Mouse (Mus musculus) heart, embryonic 10.5 days (tissue): ENCODE results near the gene Mycn. TPM values are rescaled to one million over a fixed set of nuclear protein-coding genes. Genes with fewer than 3 reads are reported as not detected.

Experiments used
- DNase-seq: peaks from one replicate; pipeline ENCODE4 v3.0.0-alpha.2; 2017; ENCODE audit warnings: low spot score
- H3K27ac ChIP-seq: fragments of 300-500 bp; sonication (generic); 2 replicates; pipeline ENCODE4 v1.5.1; 2016; ENCODE audit warnings: mild to moderate bottlenecking
- H3K27me3 ChIP-seq: fragments of 300-500 bp; sonication (generic); 2 replicates; pipeline ENCODE4 v1.6.1; 2016; ENCODE audit warnings: mild to moderate bottlenecking; ENCODE audit not compliant: poor library complexity, insufficient read depth, severe bottlenecking
- H3K36me3 ChIP-seq: fragments of 300-500 bp; sonication (generic); 2 replicates; pipeline ENCODE4 v1.6.1; 2016; ENCODE audit warnings: mild to moderate bottlenecking, moderate library complexity
- H3K4me1 ChIP-seq: fragments of 300-500 bp; sonication (generic); 2 replicates; pipeline ENCODE4 v1.6.1; 2016; ENCODE audit warnings: mild to moderate bottlenecking
- H3K4me3 ChIP-seq: fragments of 300-500 bp; sonication (generic); 2 replicates; pipeline ENCODE4 v1.5.1; 2016; ENCODE audit warnings: mild to moderate bottlenecking, moderate library complexity
- H3K9me3 ChIP-seq: fragments of 300-500 bp; sonication (generic); 2 replicates; pipeline ENCODE4 v1.6.1; 2016; ENCODE audit warnings: mild to moderate bottlenecking, moderate library complexity
- WGBS: fragments of 180-500 bp; shearing (Covaris S2); methylation state at CpG from one replicate; pipeline ENCODE4 v1.1.7; 2016; 5-methylcytosine and 5-hydroxymethylcytosine counted together
- polyA plus RNA-seq: library from polyadenylated mRNA; unstranded; fragments of >200 nt; fragmentation: Nextera tagmentation; extraction: Ambion mirVana; gene quantifications from 2 replicates; pipeline ENCODE4 v1.2.1, GENCODE M21; 2016

Mycn gene
- 89.4 and 93.9 TPM in 2 replicates for polyA plus RNA-seq

DNA sequence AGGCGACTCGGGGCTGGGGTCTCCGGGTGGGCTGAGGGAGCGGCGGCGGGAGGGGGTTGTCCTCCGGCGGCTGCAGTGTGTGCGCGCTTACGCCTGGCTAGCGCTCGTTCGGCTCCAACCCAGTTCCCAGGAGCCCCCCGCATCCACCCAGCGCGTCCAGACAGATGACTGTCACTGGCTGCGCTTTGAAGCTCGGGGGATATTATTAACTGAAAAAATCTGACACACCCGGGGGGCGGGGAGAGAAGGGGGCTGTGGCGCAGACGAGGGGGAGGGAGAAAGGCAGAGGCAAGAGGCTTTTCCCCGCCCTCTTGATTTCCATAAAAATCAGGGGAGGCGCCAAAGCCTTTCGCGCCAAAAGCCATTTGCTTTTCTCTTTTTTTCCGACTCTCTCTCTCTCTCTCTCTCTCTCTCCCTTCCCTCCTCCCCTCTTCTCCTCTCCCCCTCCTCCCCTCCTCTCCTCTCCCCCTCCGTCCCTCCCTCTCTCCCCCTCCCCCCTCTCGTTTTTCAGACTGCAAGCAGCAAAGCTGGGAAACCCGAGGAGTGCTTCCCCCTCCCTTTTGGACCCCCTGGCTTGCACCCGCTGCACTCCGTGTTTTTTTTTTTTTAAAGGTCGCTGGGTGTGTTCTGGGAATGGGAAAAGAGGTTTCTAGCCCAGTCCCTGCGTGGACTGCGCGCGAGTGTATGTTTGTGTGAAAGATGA lies at the start of gene Mycn:
TSS of gene Mycn (minus strand) at position 254 of the 703 bp plus-strand sequence.
- no peaks in the 10 kb centered on the region for H3K9me3 ChIP-seq
- peak within 1 kb of the TSS; percentile 85 for H3K4me3 ChIP-seq
- H3K36me3 ChIP-seq: peaks cover 26% of the 10 kb centered on the region
- peak; percentile 93 for DNase-seq
- H3K4me1 ChIP-seq: peaks cover 36% of the 10 kb centered on the region
- H3K27ac ChIP-seq: peak within 1 kb of the TSS; percentile 97
- 1% methylated on average over 36 of the region's 38 CpGs for WGBS
- H3K27me3 ChIP-seq: no peaks in the 10 kb centered on the region

DNA sequence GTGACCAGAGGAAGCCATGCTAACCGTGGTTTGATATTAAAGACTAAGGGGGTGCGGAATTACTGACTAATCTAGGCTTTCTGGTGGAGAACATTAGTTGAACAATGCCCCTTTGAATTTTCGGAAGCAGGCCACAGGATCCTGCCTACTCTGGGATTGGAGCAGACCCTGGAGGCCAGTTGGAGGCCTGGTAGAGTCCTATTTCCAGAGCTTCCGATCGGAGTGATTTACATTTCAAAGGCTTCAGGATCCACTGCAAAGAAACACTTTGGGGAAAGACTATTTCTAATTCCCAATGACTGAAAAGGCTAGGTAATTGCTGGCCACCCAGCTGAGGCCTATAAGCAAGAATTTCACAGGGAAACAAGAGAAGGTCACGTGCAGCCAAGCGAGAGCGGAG lies 45.7 kb upstream of the Mycn start:
- DNase-seq: peak; percentile 41
- no peak overlapping the region for H3K4me3 ChIP-seq
- H3K9me3 ChIP-seq: no peaks in the 10 kb centered on the region
- no peaks in the 10 kb centered on the region for H3K27me3 ChIP-seq
- no peak overlapping the region for H3K27ac ChIP-seq
- H3K4me1 ChIP-seq: peaks cover 10% of the 10 kb centered on the region
- WGBS: 80% methylated on average over 8 of the region's 8 CpGs
- no peaks in the 10 kb centered on the region for H3K36me3 ChIP-seq

DNA sequence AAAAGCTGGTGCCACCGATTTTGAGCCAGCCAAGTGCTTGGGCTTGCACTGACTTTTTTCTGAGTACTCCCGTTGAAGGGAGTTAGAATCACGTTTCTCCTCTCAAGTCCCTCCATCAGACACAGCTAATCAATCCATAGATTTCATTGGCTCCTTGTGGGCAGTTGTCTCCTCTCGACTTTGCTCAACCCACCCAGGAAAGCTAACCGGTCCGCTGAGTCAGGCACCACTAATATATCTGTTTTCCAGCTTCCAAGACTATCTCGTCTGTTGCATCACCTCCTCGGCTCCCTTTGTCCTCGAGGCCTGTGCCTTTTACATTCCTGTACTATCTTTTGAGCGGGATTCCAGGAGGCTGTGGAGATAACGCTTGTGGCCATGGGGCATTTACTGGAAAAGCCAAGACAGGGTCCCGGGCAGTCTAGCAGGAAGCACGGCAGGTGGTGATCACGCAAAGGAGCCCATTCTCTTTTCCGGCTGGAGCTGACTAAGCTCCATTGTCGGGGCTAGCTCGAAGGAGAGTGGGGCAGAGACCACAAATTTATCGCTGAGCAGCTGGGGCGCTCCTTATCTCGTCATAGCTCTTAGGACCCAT lies 45.0 kb upstream of the Mycn start:
- H3K4me3 ChIP-seq: 0 out of 2 replicates have a peak overlapping the region, but pooled peaks have one; percentile 6
- no peaks in the 10 kb centered on the region for H3K36me3 ChIP-seq
- H3K27me3 ChIP-seq: no peaks in the 10 kb centered on the region
- H3K9me3 ChIP-seq: no peaks in the 10 kb centered on the region
- H3K27ac ChIP-seq: peak overlapping the region; percentile 49
- DNase-seq: peak; percentile 69
- WGBS: 25% methylated on average over 20 of the region's 20 CpGs
- H3K4me1 ChIP-seq: peaks cover 10% of the 10 kb centered on the region

DNA sequence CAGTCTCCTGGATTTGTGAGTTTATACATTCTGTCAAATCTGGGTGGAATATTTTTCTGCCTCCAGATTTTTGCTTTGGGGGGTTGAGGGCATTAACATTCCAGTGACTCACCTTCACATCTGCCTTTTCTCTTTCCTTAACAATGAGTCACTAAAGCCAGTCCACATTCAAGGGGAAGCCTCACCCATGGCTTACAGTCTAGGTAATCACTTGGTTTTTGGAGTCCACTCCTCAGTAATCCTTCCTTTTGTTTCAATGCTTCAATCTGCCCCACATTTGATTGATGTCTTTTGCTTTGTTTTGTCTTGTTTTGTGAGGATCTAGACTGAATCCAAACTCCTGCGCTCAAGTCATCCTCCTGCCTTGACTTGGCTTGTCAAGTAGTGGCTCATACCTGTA lies 41.3 kb upstream of the Mycn start:
- Histone ChIP-seq H3K4me1 (peaks cover 10% of the 10 kb centered on the region), H3K9me3 (no peaks in the 10 kb centered on the region), H3K27ac (no peak overlapping the region), H3K4me3 (no peak overlapping the region), H3K27me3 (no peaks in the 10 kb centered on the region), H3K36me3 (no peaks in the 10 kb centered on the region)
- WGBS: 78% methylated on average over 1 of the region's 1 CpGs
- DNase-seq: peak; percentile 10

DNA sequence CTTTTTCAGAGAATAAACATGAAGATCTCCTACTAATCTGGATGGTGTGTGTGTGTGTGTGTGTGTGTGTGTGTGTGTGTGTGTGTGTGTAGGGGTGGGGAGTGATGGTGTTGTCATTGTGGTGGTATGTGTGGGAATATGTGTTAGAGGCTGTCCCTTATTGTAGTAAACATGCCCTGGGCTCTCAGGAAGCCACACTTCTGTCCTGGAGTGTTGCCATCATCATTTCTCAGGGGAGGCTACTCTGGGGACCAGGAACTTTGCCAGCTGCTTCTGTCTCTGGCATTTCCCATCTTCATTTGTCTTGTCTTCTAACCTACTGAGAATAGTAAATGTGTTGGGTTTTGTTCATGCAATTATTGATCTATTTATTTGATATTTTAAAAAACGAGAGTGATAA lies 33.7 kb upstream of the Mycn start:
- 0 out of 2 replicates have a peak, but pooled peaks cover 10% of the 10 kb centered on the region for H3K4me1 ChIP-seq
- no peaks in the 10 kb centered on the region for H3K9me3 ChIP-seq
- no peaks in the 10 kb centered on the region for H3K27me3 ChIP-seq
- WGBS: 80% methylated on average over 1 of the region's 1 CpGs
- H3K27ac ChIP-seq: no peak overlapping the region
- no peak for DNase-seq
- H3K36me3 ChIP-seq: no peaks in the 10 kb centered on the region
- H3K4me3 ChIP-seq: no peak overlapping the region

DNA sequence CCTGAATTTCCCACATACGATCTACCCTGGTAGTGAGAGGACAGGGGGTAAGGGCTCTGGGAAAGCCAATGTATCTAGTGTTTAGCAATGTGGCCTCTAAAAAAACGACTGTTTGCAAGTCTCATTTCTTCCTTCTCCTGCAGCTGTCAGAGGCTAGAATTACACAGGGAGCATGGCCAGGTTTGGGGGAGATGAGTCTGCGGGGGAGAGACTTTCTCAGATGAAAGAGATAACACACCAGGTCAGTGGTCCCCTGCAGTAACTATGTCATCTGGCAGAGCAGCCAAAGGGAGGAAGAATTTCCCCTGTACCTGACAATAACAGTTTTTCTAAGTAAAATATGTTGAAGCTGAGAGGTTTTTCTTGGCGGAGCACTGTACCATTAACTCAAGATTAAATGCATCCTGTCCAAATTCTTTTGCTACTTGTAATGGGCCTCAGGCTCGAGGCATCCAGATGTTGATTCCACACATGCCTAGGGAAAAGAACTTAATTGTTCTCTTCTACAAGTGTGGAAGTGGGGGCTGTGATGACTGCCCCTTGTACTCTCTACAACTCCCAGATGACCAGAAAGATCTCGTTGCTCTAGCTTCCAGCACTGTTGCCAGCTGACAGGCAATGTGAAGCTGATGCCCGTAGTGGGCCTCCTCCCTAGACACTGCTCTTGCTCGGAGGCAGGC lies 31.2 kb upstream of the Mycn start:
- no peak overlapping the region for H3K4me3 ChIP-seq
- H3K9me3 ChIP-seq: no peaks in the 10 kb centered on the region
- H3K4me1 ChIP-seq: 0 out of 2 replicates have a peak, but pooled peaks cover 10% of the 10 kb centered on the region
- peak overlapping the region; percentile 52; the same call in 1 of the 2 replicates for H3K27ac ChIP-seq
- H3K36me3 ChIP-seq: no peaks in the 10 kb centered on the region
- no peak for DNase-seq
- no peaks in the 10 kb centered on the region for H3K27me3 ChIP-seq
- 44% methylated on average over 8 of the region's 8 CpGs for WGBS

DNA sequence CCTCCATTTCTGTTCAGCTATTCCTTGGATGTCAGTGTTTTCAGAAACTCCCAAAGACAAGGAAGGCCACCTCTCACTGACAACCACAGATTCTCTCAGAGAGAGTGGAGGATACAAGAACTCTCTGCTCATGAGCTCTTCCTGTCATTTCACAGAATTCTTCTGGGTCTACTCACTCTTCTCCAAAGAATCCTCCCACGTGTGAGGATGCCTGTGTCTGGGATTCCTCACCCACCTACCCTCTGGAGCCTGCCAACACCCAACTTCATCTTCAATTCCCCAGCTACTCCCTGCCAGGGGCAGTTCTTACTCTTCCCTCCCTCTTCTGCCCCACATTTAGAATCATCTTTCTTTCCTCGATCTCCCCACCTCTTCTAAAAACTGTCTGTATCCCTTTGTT lies 26.2 kb upstream of the Mycn start:
- H3K4me1 ChIP-seq: 0 out of 2 replicates have a peak, but pooled peaks cover 4% of the 10 kb centered on the region
- no peaks in the 10 kb centered on the region for H3K36me3 ChIP-seq
- no peak overlapping the region for H3K27ac ChIP-seq
- WGBS: 49% methylated on average over 2 of the region's 2 CpGs
- no peaks in the 10 kb centered on the region for H3K27me3 ChIP-seq
- DNase-seq: no peak
- H3K9me3 ChIP-seq: no peaks in the 10 kb centered on the region
- no peak overlapping the region for H3K4me3 ChIP-seq

DNA sequence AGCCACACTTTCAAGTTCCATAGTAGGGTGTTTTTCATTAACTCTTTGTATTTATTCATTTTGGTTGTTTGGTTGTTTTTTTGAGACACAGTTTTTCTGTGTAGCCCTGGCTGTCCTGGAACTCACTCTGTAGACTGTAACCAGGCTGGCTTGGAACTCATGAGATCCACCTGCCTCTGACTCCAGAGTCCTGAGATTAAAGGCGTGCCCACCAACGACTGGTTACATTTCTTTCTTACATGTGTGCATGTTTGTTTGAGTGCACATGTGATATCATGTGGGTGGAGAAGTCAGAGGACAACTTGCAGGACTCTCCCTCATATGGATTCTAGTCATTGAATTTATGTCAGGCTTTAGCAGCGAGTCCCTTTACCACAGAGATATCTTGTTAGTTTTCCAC lies 23.1 kb upstream of the Mycn start:
- H3K27ac ChIP-seq: no peak overlapping the region
- H3K27me3 ChIP-seq: no peaks in the 10 kb centered on the region
- H3K36me3 ChIP-seq: no peaks in the 10 kb centered on the region
- 84% methylated on average over 3 of the region's 3 CpGs for WGBS
- H3K4me1 ChIP-seq: no peaks in the 10 kb centered on the region
- H3K4me3 ChIP-seq: no peak overlapping the region
- peak; percentile 54 for DNase-seq
- H3K9me3 ChIP-seq: no peaks in the 10 kb centered on the region

DNA sequence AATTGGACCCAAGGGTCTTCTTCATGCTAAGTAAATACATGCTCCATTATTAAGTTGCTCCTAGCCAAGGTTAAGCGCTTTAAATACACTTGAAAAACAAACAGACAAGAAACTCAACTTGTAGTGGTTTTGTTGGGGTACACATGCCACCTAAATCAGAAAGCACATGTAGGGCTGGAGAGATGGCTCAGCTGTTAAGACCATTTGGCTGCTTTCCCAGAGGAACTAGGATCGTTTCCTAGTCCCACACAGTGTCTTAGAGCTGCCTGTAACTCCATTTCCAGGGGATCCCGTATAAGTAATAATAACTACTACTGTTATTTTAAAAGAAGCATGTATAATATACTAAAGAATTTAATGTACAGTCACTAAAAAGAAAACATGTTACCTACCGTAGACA lies 5.9 kb upstream of the Mycn start:
- H3K4me1 ChIP-seq: peaks cover 22% of the 10 kb centered on the region
- H3K9me3 ChIP-seq: no peaks in the 10 kb centered on the region
- 85% methylated on average over 4 of the region's 4 CpGs for WGBS
- H3K27ac ChIP-seq: no peak overlapping the region
- DNase-seq: no peak
- no peaks in the 10 kb centered on the region for H3K27me3 ChIP-seq
- H3K4me3 ChIP-seq: no peak overlapping the region
- no peaks in the 10 kb centered on the region for H3K36me3 ChIP-seq

DNA sequence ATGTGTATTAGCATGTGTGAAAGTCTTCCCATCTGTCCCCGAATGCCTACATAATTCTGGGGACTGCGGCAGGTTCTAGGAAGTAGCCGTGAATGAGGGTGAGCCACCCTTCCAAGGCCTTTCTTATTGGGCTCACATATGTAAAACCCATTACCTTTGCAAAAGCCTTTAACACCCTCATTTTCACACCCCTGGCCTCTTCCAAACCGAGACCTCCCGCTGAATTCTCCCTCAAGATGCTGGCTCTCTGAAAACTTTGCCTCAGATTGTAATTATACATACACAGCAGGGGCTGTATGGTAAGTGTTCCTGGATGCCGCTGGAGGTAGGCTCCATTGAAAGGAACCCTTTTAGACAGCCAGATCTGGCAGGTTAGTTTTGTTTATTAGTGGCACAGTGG lies 1.6 kb upstream of the Mycn start:
- Histone ChIP-seq H3K27ac (peak overlapping the region; percentile 97), H3K27me3 (no peaks in the 10 kb centered on the region), H3K4me3 (peak overlapping the region; percentile 85; the same call in 1 of the 2 replicates), H3K9me3 (no peaks in the 10 kb centered on the region), H3K36me3 (peaks cover 13% of the 10 kb centered on the region), H3K4me1 (peaks cover 25% of the 10 kb centered on the region)
- no peak for DNase-seq
- 28% methylated on average over 6 of the region's 6 CpGs for WGBS

DNA sequence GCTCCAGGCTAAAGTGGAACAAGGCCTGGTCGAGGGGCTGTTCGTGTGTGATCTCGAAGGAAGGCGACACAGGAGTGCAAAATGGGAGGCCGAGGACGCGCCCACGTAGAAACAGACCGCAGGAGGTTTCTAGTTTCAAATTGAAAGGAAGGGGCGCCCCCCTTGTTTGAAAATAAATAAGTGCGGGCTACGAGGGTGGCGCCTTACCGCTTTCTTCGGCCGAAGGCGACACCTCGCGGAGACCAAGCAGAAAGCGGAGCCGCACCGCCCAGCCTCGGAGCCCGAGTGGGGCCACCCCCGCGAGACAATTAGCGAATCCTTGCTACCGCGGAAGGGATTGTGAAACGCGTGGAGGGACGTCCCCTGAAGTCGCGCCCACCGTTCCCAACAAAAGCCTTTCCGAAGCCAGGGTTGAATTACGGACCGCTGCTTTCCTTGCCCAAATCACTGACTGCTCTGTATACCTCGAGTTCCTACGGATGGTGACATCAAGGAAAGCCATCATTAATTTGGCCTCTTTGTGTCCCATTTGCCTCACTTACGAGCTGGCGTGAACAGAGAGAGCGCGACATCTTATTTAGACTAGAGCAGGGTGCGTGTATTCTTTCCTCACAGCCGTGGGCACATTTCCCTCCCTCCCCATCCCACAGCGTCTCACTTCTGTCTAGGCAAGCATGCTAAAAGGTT lies 793 bp upstream of the Mycn start:
- H3K9me3 ChIP-seq: no peaks in the 10 kb centered on the region
- peaks cover 19% of the 10 kb centered on the region for H3K36me3 ChIP-seq
- H3K4me1 ChIP-seq: peaks cover 30% of the 10 kb centered on the region
- peak; percentile 91 for DNase-seq
- H3K27ac ChIP-seq: peak overlapping the region; percentile 97
- H3K27me3 ChIP-seq: no peaks in the 10 kb centered on the region
- H3K4me3 ChIP-seq: peak overlapping the region; percentile 85
- WGBS: 1% methylated on average over 47 of the region's 47 CpGs

DNA sequence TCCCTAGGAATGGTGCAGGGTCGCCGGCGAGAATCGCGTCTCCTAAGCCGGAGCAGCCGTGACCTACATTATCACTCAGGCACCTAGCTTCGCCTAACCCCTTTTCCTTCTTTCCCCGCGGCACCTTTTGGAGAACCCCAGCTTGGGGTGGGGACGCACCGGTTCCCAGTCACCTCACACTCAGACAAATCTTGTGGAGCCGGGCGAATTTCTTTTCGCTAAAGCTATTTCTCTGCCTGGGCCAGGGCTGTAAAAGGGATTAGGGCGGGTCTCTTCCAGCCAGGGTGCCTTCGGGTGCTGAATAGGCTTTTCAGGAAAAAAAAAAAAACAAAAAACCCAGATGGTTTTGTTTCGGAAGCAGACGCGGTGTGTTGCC lies 597 bp downstream of the Mycn start:
- Histone ChIP-seq H3K36me3 (peaks cover 33% of the 10 kb centered on the region), H3K27me3 (no peaks in the 10 kb centered on the region), H3K4me3 (peak overlapping the region; percentile 85), H3K27ac (peak overlapping the region; percentile 97), H3K9me3 (no peaks in the 10 kb centered on the region), H3K4me1 (peaks cover 36% of the 10 kb centered on the region)
- no peak for DNase-seq
- under 1% methylated on average over 20 of the region's 20 CpGs for WGBS
